Mouse (Mus musculus) left cerebral cortex, postnatal 25 days (tissue): ENCODE measurements around the gene Lkaaear1. TPM values are rescaled to one million over a fixed set of nuclear protein-coding genes. Genes with fewer than 3 reads are reported as not detected.

ENCODE experiments used
- DNase-seq, 2 experiments: peaks; one replicate each; pipeline ENCODE4 v3.0.0; 2022; ENCODE audit warnings: low spot score in 2 of 2, mixed read lengths in 1 of 2
- intact Hi-C: fragments of 180-260 bp; cut with DNase I; formaldehyde crosslinking; loops from one replicate; pipeline ENCODE4 v1.15.1; 2025
- total RNA-seq, 2 experiments: library from RNA; stranded (reverse); gene quantifications; 2 replicates each; pipeline ENCODE4 v1.2.3; 2021

Gene Lkaaear1
- total RNA-seq = not detected

DNA sequence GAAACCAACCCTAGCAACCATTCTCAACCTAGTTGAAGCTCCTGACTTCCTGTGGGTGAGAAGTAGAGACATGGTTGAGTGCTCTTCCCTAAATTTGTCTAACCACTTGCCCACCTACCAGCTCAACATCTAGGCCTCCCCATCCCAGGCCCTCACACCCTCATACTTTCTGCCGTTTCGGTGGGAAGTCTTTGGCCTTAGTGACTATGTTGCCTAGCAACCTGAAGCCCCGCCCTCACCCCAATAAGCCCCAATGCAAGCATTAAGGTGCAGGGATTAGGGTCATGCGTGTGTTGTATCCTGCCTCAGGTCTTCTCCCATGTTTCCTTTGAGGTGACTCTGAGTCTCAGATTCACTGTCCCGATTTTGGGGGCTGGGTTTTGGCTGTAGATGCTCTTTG is at the start of gene Lkaaear1:
Gene Lkaaear1, minus strand, starts transcription at position 202 of the 400 bp plus-strand sequence.
- no peak for DNase-seq
- intact Hi-C loops = no loop called here

- intact Hi-C loops = loop anchor here (10.0 kb wide), 1 partner anchor 1095 kb away; no protein-coding TSS in a partner anchor
- no peak for DNase-seq
Observed at GRCm38 (mm10) chr2:181730051-181730450, 31.8 kb upstream of the Lkaaear1 start.

DNA sequence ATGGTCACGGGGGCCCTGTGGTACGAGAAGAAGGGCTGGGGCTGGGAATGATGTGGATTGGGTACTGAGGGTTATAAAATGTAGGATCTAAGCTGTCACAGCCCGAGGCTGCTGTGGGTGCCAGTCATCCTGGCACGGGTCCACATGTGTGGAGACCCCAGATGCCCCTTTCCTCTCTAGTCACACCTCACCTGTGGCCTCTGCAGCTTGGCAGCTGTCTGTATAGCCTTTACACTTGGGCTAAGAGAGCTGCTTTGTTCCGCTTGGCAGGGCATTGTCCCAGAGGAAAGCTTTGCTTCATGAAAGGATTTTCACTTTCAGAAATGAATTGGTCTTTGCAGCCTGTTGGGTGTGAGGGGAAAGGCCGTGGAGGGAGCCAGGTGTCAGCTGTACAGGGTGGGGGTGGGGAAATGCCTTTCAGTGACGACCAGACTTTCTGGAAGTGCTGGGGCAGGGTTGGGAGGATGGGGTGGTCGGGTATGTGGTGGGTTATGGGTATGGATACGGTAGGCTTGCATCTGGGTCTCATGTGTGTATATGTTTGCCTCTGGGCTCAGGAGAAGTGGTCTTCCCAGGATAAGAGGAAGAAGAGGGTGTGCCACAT is 29.5 kb upstream of the Lkaaear1 start:
- DNase-seq = no peak
- intact Hi-C loops = loop anchor here (10.0 kb wide), 1 partner anchor 107 kb away; the partner anchor contains the start of gene Pcmtd2

GRCm38 (mm10) chr2:181722213-181722612 is 24.0 kb upstream of the Lkaaear1 start:
- intact Hi-C loops = loop anchor here (1.0 to 10.0 kb wide), 2 partner anchors 113 to 145 kb away; partner anchors contain the start of gene Pcmtd2
- DNase-seq = peak; percentile 31 to 43

GRCm38 (mm10) chr2:181721200-181721599 is 23.0 kb upstream of the Lkaaear1 start:
- DNase-seq = no peak
- intact Hi-C loops = loop anchor here (10.0 kb wide), 1 partner anchor 114 kb away; the partner anchor contains the start of gene Pcmtd2

DNA sequence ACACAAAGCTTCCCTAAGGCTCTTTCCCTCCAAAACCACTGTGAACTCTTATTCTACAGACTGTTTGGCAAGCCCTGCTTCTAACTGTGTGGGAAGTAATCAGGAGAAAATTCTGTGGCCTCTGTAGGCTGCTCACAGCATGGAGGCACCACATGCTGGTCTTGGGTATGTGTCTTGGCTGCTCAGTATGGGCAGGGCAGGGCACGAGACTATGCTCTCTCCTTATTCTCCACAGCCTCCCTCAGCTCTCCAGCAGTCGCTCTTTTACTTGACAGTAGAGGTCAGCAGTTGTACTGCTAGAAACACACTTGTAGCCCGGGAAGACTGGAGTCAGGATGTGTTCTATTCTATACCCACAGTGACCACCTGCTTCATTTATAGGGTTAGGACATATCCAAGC is 21.8 kb upstream of the Lkaaear1 start:
- intact Hi-C loops = loop anchor here (10.0 kb wide), 1 partner anchor 115 kb away; the partner anchor contains the start of gene Pcmtd2
- DNase-seq = no peak

GRCm38 (mm10) chr2:181716991-181717390 is 18.7 kb upstream of the Lkaaear1 start:
- intact Hi-C loops = no loop called here

DNA sequence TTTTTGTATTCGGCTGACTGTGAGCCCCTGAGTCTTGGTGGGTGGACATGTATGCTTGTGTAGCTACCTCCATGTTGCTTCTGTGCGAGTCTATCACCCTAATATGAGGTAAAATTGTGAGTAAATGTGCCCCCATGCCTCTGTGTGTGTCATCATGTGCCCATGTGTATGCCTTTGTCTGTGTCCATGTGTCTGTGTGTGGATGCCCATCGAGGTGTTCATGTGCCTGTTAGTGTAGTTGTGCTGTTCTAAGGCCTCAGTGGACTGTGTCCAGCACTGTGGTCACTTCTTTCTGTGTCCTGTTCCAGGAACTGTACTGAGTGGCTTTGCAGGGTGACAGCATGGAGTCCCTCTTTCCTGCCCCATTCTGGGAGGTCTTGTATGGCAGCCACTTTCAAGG is 17.1 kb upstream of the Lkaaear1 start:
- no peak for DNase-seq
- intact Hi-C loops = no loop called here

More at GRCm38 (mm10) chr2:181716991-181717390, 18.7 kb upstream of the Lkaaear1 start:
- peak in 1 of 2 experiments; percentile 19 for DNase-seq

DNA sequence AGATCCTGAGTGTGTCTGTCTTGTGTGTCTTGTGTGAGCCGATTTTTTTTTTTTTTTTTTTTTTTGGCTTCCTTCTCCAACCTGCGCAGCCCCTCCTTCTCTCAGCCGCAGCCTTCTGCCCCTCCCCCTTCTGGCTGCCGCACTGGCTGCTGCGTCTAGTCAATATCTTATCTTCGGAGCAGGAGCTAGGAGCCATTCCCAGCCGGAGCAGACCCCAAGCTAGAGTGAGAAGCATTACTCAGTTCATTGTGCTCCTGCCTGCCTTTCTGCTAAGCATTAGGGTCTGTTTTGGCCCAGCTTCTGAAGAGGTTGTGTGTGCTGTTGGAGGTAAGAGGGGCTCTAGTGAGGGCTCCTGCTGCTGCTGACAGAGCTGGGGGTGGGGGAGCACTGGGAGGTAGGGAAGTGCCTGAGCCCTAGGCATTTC is 16.7 kb upstream of the Lkaaear1 start, which contains the start of gene Oprl1:
Gene Oprl1, plus strand, starts transcription at position 114 of the 424 bp plus-strand sequence.
- peak; percentile 79 to 82 for DNase-seq
- intact Hi-C loops = no loop called here

GRCm38 (mm10) chr2:181713749-181714148 is 15.5 kb upstream of the Lkaaear1 start:
- DNase-seq = peak; percentile 72 to 90
- intact Hi-C loops = no loop called here

GRCm38 (mm10) chr2:181706668-181707067 is 8.4 kb upstream of the Lkaaear1 start:
- DNase-seq = no peak
- intact Hi-C loops = loop anchor here (5.0 kb wide), 1 partner anchor 49 kb away; the partner anchor contains the start of gene Gm29797

DNA sequence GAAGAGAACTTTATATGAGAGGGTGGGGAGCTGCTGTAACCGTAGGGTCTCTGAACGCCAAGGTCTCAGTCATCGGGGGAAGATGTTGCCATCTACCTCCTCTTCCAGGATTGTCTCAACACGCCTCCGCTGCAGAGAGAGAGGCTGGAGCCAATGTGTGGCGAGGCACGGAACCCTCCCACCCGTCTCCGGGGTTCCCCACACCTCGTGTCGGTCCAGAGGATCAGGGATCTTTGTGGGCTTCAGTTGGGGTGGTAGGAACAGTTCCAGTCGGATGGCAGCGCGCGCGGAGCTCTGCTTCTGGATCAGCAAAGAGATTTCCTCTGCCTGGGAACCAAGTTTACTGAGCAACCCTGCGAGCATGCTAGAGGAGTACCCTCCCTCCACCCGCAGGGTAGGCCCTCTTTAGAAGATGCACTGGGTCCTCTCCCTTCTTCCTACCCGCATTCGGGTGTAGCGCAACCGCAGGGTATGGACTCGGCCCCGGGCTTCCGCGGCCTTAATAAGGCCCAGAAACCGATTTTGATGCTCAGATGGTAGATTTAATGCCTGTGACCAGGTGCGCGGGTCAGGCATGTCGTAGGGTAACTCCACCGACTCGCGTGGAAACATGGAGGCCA is 1.3 kb downstream of the Lkaaear1 start:
- intact Hi-C loops = no loop called here
- no peak for DNase-seq

- intact Hi-C loops = no loop called here
- no peak for DNase-seq
Observed at GRCm38 (mm10) chr2:181695776-181696175, 2.5 kb downstream of the Lkaaear1 start.

GRCm38 (mm10) chr2:181694581-181694980 is 3.7 kb downstream of the Lkaaear1 start:
- intact Hi-C loops = no loop called here
- DNase-seq = no peak

DNA sequence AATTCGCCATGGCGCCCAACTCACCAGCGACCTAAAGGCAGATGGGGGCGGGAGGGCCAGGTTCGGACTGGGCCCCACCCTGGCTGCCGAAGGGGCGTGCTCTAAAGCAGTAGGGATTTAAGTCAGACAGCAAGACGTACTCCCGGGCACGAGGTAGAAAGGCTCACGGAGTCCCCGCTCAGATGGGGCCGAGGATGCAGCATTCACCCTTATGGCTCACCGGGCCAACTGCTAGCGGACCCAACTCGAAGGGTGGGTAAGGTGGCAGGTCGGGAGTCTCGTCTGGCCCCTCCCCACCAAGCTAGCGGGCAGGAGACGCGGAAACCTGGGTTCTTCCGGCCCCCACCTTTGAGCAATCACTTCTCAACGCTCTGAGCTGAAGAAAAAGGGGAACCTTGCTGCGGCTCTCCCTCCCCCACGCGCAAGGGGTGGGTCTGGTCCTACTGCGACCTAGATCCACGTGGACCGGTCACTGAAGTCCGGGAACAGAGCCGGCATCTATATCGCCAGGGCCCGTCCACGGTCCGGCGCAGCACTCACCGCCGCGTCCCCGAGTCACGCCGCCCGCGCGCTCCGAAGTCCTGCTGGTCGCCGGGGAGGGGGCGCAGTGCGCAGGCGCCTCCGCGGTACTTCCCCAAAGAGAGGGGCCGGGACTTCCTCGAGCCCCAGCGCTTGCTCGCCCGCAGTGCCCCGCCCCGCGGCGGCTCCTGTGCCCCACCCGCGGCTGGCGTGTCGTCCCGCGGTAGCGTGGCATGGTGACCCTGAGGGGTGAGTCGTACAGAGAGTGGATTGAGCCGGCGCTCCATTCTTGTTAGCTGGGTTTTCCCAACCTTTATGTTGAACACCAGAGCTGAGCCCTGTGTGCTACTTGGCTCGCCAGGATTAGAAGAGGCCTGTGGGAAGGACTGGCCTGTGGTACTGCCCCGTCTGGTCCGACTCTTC is 4.6 kb downstream of the Lkaaear1 start, which contains the start of gene Rgs19:
Gene Rgs19, minus strand, starts transcription at position 639 of the 942 bp plus-strand sequence.
- DNase-seq = peak; percentile 82
- intact Hi-C loops = no loop called here

GRCm38 (mm10) chr2:181692304-181692703 is 5.9 kb downstream of the Lkaaear1 start:
- no peak for DNase-seq
- intact Hi-C loops = no loop called here

GRCm38 (mm10) chr2:181691571-181691970 is 6.7 kb downstream of the Lkaaear1 start:
- intact Hi-C loops = no loop called here

DNA sequence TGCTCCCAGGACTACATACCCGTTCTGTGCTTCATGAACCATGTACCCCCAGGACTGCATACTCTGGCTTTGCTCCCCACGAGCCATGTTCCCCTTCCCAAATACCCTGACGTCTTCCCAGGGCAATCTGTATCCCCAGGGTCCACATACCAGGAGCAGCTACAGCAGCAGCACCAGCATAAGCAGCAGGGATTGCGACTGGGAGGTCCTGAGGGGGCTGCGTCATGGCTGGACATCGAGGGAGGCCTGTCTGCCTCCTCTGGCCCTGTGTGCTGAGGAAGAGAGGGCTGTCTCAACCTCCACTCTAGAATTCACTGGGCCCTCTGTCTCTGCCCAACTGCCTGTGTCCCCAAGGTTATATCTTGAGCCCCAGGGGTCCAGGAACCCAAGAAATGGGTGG is 7.2 kb downstream of the Lkaaear1 start:
- DNase-seq = no peak
- intact Hi-C loops = no loop called here

More at GRCm38 (mm10) chr2:181691571-181691970, 6.7 kb downstream of the Lkaaear1 start:
- no peak for DNase-seq

- DNase-seq = peak in 1 of 2 experiments; percentile 62
- intact Hi-C loops = no loop called here
Observed at GRCm38 (mm10) chr2:181689466-181690160, 8.6 kb downstream of the Lkaaear1 start.
